Mouse (Mus musculus): ENCODE measurements around the gene Mecom.

DNA sequence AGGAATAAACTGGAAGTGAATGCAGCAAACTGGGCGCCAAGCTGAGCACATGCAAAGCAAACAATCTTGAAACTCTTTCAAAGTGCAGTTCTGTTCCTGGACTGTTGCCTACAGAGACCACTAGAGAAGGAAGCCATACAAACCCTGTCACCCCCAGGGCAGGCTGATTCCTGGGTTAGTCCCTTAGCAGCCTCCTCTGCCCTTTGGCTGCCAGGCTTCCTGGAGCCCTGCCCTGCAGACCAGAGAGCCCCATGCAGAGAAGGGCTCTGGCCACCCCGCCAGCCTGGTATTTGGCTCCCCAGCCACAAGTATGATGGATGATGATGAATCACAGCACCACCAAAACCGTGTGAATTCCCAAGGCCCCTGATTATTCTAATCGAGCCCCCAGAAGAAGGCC is 286.9 kb downstream of the Mecom start:
- TF ChIP-seq POLR2A (IDR thresholded peaks at IDR 0.05; ENCODE audit: insufficient read length, low read depth): no peak
- no peak for TF ChIP-seq TCF3 (IDR thresholded peaks at IDR 0.05; ENCODE audit: insufficient read length, low read depth)
- TF ChIP-seq TCF12 (IDR thresholded peaks at IDR 0.05; ENCODE audit: insufficient read depth, poor library complexity, severe bottlenecking): no peak
- no peak for TF ChIP-seq MAX (IDR thresholded peaks at IDR 0.05; ENCODE audit: low read depth)
- no peak for TF ChIP-seq E2F4 (IDR thresholded peaks at IDR 0.05; ENCODE audit: insufficient read depth)
- TF ChIP-seq MYOG (IDR thresholded peaks at IDR 0.05; ENCODE audit: control insufficient read depth in 1 of 3, insufficient read depth in 1 of 3, insufficient read length in 2 of 3, low read depth in 2 of 3): no peak
- TF ChIP-seq REST (IDR thresholded peaks at IDR 0.05; ENCODE audit: insufficient read depth, insufficient read length): no peak
- no peak for TF ChIP-seq POLR2AphosphoS2 (IDR thresholded peaks at IDR 0.05; ENCODE audit: insufficient read length, low read depth)
- no peak for TF ChIP-seq USF1 (IDR thresholded peaks at IDR 0.05; ENCODE audit: low read depth)
